Mouse (Mus musculus): ENCODE measurements around the gene Wdr24. TPM values are rescaled to one million over a fixed set of nuclear protein-coding genes. Genes with fewer than 3 reads are reported as not detected.

Wdr24 gene
- total and polyA plus RNA-seq, 2 experiments from 2014 or later = 10.5 to 13.3 TPM

DNA sequence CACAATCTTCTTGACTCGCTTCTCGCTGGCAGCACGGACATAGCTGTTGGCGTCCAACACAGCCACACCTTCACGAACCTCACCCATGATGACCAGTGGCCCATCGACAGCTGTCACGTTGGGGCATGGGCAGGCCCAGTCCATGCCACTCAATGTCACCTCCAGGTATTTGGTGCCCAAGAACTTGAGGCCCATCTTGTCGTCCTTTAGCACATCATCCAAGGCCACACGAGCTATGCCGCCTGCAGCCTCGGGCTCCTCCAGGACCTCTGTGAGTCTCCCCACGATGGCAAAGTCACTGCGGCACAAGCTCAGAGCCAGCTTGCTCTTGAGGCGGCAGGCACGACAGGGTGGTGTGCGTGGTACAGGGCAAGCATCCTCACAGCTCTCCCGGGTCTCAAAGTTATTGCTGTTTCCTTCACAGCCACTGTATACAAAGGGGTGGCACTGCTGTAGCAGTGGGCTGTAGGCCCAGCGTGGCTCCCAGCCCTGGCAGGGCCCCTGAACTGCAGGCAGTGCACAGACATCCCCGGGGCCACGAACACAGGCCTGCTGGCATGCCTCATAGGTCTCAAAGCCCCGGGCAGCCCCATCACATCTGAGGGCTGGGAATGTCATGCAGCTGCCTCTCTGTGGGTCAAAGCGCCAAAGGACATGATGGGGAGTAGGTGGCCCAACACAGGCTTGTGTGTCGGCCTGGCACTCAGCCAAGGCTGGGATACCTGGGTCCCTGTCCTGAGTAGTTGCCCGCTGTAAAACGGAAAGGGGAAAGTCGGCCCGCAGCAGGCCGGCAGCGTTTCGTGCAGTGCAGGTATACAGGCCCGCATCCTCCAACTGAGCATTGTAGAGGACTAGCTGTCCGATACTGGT, 54.5 kb downstream of the Wdr24 start:
- WGBS = 90% methylated on average over 32 of the region's 32 CpGs
- H3K9ac ChIP-seq (replicated peaks; ENCODE audit: low read depth, low read length) = no peak overlapping the region
- peaks cover 18% of the 10 kb centered on the region; the same call in 1 of the 2 replicates for H3K4me1 ChIP-seq (ENCODE audit: control insufficient read depth, insufficient read depth)
- ATAC-seq (ENCODE audit: insufficient read depth, low read depth) (no peak), DNase-seq (ENCODE audit: low spot score) (no peak)
- TF ChIP-seq CTCF (IDR thresholded peaks at IDR 0.05; ENCODE audit: low read depth) = no peak
- no peak overlapping the region for H3K4me2 ChIP-seq (ENCODE audit: low read depth, low read length)
- no peaks in the 10 kb centered on the region for H3K9me3 ChIP-seq (replicated peaks; ENCODE audit: control insufficient read depth, low read length)
- H3K4me3 ChIP-seq (ENCODE audit: low read depth, low read length) = no peak overlapping the region
- H3K27me3 ChIP-seq (ENCODE audit: control insufficient read depth, insufficient read depth, low read length) = no peaks in the 10 kb centered on the region
- no peak overlapping the region for H3K27ac ChIP-seq (ENCODE audit: low read depth)
- peaks cover 7% of the 10 kb centered on the region; the same call in 1 of the 2 replicates for H3K36me3 ChIP-seq (replicated peaks; ENCODE audit: control insufficient read depth, insufficient read depth, low read length)

Small RNAs within 50 kb of the gene (microRNA-seq; reads per million reads assigned to microRNA genes)
- gene Mir3082 = 0.89 reads per million
- gene Mir6966 = 0.71 reads per million

Other genes starting within 250 kb of the Wdr24 start
- gene Lmf1, start 244.5 kb upstream of the Wdr24 start, total RNA-seq (2014; rRNA removed; ENCODE audit: low replicate concordance) = 44.9 and 52.8 TPM in 2 replicates
- gene Lmf1, start 244.5 kb upstream of the Wdr24 start, polyA plus RNA-seq (2015; fragmentation: Nextera tagmentation; extraction: Ambion mirVana) = 30.6 and 34.3 TPM in 2 replicates
- gene Gng13, start 106.5 kb upstream of the Wdr24 start, total RNA-seq (2014; rRNA removed; ENCODE audit: low replicate concordance) = not detected in 2 replicates
- 3.2 and 6.6 TPM in 2 replicates for gene Gng13, start 106.5 kb upstream of the Wdr24 start, polyA plus RNA-seq (2015; fragmentation: Nextera tagmentation; extraction: Ambion mirVana)
- gene Chtf18, start 96.2 kb upstream of the Wdr24 start, total RNA-seq (2014; rRNA removed; ENCODE audit: low replicate concordance) = 9.1 and 10.8 TPM in 2 replicates
- gene Chtf18, start 96.2 kb upstream of the Wdr24 start, polyA plus RNA-seq (2015; fragmentation: Nextera tagmentation; extraction: Ambion mirVana) = 3.9 and 4.1 TPM in 2 replicates
- gene Rpusd1, start 96.0 kb upstream of the Wdr24 start, total RNA-seq (2014; rRNA removed; ENCODE audit: low replicate concordance) = 3.2 and 4.9 TPM in 2 replicates
- gene Rpusd1, start 96.0 kb upstream of the Wdr24 start, polyA plus RNA-seq (2015; fragmentation: Nextera tagmentation; extraction: Ambion mirVana) = 9.3 and 9.5 TPM in 2 replicates
- gene Mslnl, start 87.6 kb upstream of the Wdr24 start, total RNA-seq (2014; rRNA removed; ENCODE audit: low replicate concordance) = not detected in 2 replicates
- gene Mslnl, start 87.6 kb upstream of the Wdr24 start, polyA plus RNA-seq (2015; fragmentation: Nextera tagmentation; extraction: Ambion mirVana) = not detected in 2 replicates
- gene Msln, start 69.2 kb upstream of the Wdr24 start, total RNA-seq (2014; rRNA removed; ENCODE audit: low replicate concordance) = 45.4 and 83.3 TPM in 2 replicates
- 58.5 and 60.3 TPM in 2 replicates for gene Msln, start 69.2 kb upstream of the Wdr24 start, polyA plus RNA-seq (2015; fragmentation: Nextera tagmentation; extraction: Ambion mirVana)
- gene Narfl, start 49.9 kb upstream of the Wdr24 start, total RNA-seq (2014; rRNA removed; ENCODE audit: low replicate concordance) = 36.8 and 86.7 TPM in 2 replicates
- 45.1 and 47.7 TPM in 2 replicates for gene Narfl, start 49.9 kb upstream of the Wdr24 start, polyA plus RNA-seq (2015; fragmentation: Nextera tagmentation; extraction: Ambion mirVana)
- gene Haghl, start 38.0 kb upstream of the Wdr24 start, total RNA-seq (2014; rRNA removed; ENCODE audit: low replicate concordance) = 50.3 and 59.4 TPM in 2 replicates
- 46.1 and 47.7 TPM in 2 replicates for gene Haghl, start 38.0 kb upstream of the Wdr24 start, polyA plus RNA-seq (2015; fragmentation: Nextera tagmentation; extraction: Ambion mirVana)
- gene Ccdc78, start 37.0 kb upstream of the Wdr24 start, total RNA-seq (2014; rRNA removed; ENCODE audit: low replicate concordance) = not detected in 2 replicates
- 0.12 and 0.55 TPM in 2 replicates for gene Ccdc78, start 37.0 kb upstream of the Wdr24 start, polyA plus RNA-seq (2015; fragmentation: Nextera tagmentation; extraction: Ambion mirVana)
- gene Fam173a, start 30.7 kb upstream of the Wdr24 start, total RNA-seq (2014; rRNA removed; ENCODE audit: low replicate concordance) = 32.0 and 32.5 TPM in 2 replicates
- 55.6 and 63.1 TPM in 2 replicates for gene Fam173a, start 30.7 kb upstream of the Wdr24 start, polyA plus RNA-seq (2015; fragmentation: Nextera tagmentation; extraction: Ambion mirVana)
- gene AC134908.4, start 28.0 kb upstream of the Wdr24 start, total RNA-seq (2014; rRNA removed; ENCODE audit: low replicate concordance) = not detected in 2 replicates
- 0.66 TPM in 1 of 2 replicates, not detected in the other for gene AC134908.4, start 28.0 kb upstream of the Wdr24 start, polyA plus RNA-seq (2015; fragmentation: Nextera tagmentation; extraction: Ambion mirVana)
- 38.5 and 75.3 TPM in 2 replicates for gene Metrn, start 26.5 kb upstream of the Wdr24 start, total RNA-seq (2014; rRNA removed; ENCODE audit: low replicate concordance)
- gene Metrn, start 26.5 kb upstream of the Wdr24 start, polyA plus RNA-seq (2015; fragmentation: Nextera tagmentation; extraction: Ambion mirVana) = 18.2 and 21.0 TPM in 2 replicates
- 2.1 TPM in 1 of 2 replicates, not detected in the other for gene Fbxl16, start 14.5 kb upstream of the Wdr24 start, total RNA-seq (2014; rRNA removed; ENCODE audit: low replicate concordance)
- 0.25 and 0.48 TPM in 2 replicates for gene Fbxl16, start 14.5 kb upstream of the Wdr24 start, polyA plus RNA-seq (2015; fragmentation: Nextera tagmentation; extraction: Ambion mirVana)
- gene Jmjd8, start 5.2 kb downstream of the Wdr24 start, total RNA-seq (2014; rRNA removed; ENCODE audit: low replicate concordance) = 32.2 and 34.6 TPM in 2 replicates
- 26.1 and 26.2 TPM in 2 replicates for gene Jmjd8, start 5.2 kb downstream of the Wdr24 start, polyA plus RNA-seq (2015; fragmentation: Nextera tagmentation; extraction: Ambion mirVana)
- 115 and 154 TPM in 2 replicates for gene Stub1, start 9.8 kb downstream of the Wdr24 start, total RNA-seq (2014; rRNA removed; ENCODE audit: low replicate concordance)
- gene Stub1, start 9.8 kb downstream of the Wdr24 start, polyA plus RNA-seq (2015; fragmentation: Nextera tagmentation; extraction: Ambion mirVana) = 212 and 219 TPM in 2 replicates
- 1.7 and 2.3 TPM in 2 replicates for gene Rhbdl1, start 13.7 kb downstream of the Wdr24 start, total RNA-seq (2014; rRNA removed; ENCODE audit: low replicate concordance)
- 1.7 and 2.2 TPM in 2 replicates for gene Rhbdl1, start 13.7 kb downstream of the Wdr24 start, polyA plus RNA-seq (2015; fragmentation: Nextera tagmentation; extraction: Ambion mirVana)
- gene Gm20683, start 18.1 kb downstream of the Wdr24 start, total RNA-seq (2014; rRNA removed; ENCODE audit: low replicate concordance) = 3.8 TPM in 1 of 2 replicates, not detected in the other
- gene Gm20683, start 18.1 kb downstream of the Wdr24 start, polyA plus RNA-seq (2015; fragmentation: Nextera tagmentation; extraction: Ambion mirVana) = 1.5 and 1.8 TPM in 2 replicates
- 88.2 and 116 TPM in 2 replicates for gene Rhot2, start 21.2 kb downstream of the Wdr24 start, total RNA-seq (2014; rRNA removed; ENCODE audit: low replicate concordance)
- gene Rhot2, start 21.2 kb downstream of the Wdr24 start, polyA plus RNA-seq (2015; fragmentation: Nextera tagmentation; extraction: Ambion mirVana) = 27.1 and 27.5 TPM in 2 replicates
- 19.3 and 36.7 TPM in 2 replicates for gene Wdr90, start 37.9 kb downstream of the Wdr24 start, total RNA-seq (2014; rRNA removed; ENCODE audit: low replicate concordance)
- gene Wdr90, start 37.9 kb downstream of the Wdr24 start, polyA plus RNA-seq (2015; fragmentation: Nextera tagmentation; extraction: Ambion mirVana) = 3.1 and 4.2 TPM in 2 replicates
- 202 and 225 TPM in 2 replicates for gene Mcrip2, start 45.1 kb downstream of the Wdr24 start, total RNA-seq (2014; rRNA removed; ENCODE audit: low replicate concordance)
- gene Mcrip2, start 45.1 kb downstream of the Wdr24 start, polyA plus RNA-seq (2015; fragmentation: Nextera tagmentation; extraction: Ambion mirVana) = 346 and 357 TPM in 2 replicates
- 23.1 and 28.1 TPM in 2 replicates for gene Mettl26, start 51.4 kb downstream of the Wdr24 start, total RNA-seq (2014; rRNA removed; ENCODE audit: low replicate concordance)
- 27.8 and 28.0 TPM in 2 replicates for gene Mettl26, start 51.4 kb downstream of the Wdr24 start, polyA plus RNA-seq (2015; fragmentation: Nextera tagmentation; extraction: Ambion mirVana)
- not detected in 2 replicates for gene Wfikkn1, start 57.2 kb downstream of the Wdr24 start, total RNA-seq (2014; rRNA removed; ENCODE audit: low replicate concordance)
- gene Wfikkn1, start 57.2 kb downstream of the Wdr24 start, polyA plus RNA-seq (2015; fragmentation: Nextera tagmentation; extraction: Ambion mirVana) = 0.07 and 0.11 TPM in 2 replicates
- gene Rab40c, start 96.1 kb downstream of the Wdr24 start, total RNA-seq (2014; rRNA removed; ENCODE audit: low replicate concordance) = 11.4 and 22.5 TPM in 2 replicates
- gene Rab40c, start 96.1 kb downstream of the Wdr24 start, polyA plus RNA-seq (2015; fragmentation: Nextera tagmentation; extraction: Ambion mirVana) = 10.3 and 10.4 TPM in 2 replicates
- gene Pigq, start 121.3 kb downstream of the Wdr24 start, total RNA-seq (2014; rRNA removed; ENCODE audit: low replicate concordance) = 67.9 and 88.0 TPM in 2 replicates
- 46.4 and 47.2 TPM in 2 replicates for gene Pigq, start 121.3 kb downstream of the Wdr24 start, polyA plus RNA-seq (2015; fragmentation: Nextera tagmentation; extraction: Ambion mirVana)
- gene Nhlrc4, start 121.3 kb downstream of the Wdr24 start, total RNA-seq (2014; rRNA removed; ENCODE audit: low replicate concordance) = not detected in 2 replicates
- gene Nhlrc4, start 121.3 kb downstream of the Wdr24 start, polyA plus RNA-seq (2015; fragmentation: Nextera tagmentation; extraction: Ambion mirVana) = 0.19 TPM in 1 of 2 replicates, not detected in the other
- not detected in 2 replicates for gene A930017K11Rik, start 128.9 kb downstream of the Wdr24 start, total RNA-seq (2014; rRNA removed; ENCODE audit: low replicate concordance)
- gene A930017K11Rik, start 128.9 kb downstream of the Wdr24 start, polyA plus RNA-seq (2015; fragmentation: Nextera tagmentation; extraction: Ambion mirVana) = not detected in 2 replicates
- 6.0 and 8.7 TPM in 2 replicates for gene Capn15, start 162.2 kb downstream of the Wdr24 start, total RNA-seq (2014; rRNA removed; ENCODE audit: low replicate concordance)
- gene Capn15, start 162.2 kb downstream of the Wdr24 start, polyA plus RNA-seq (2015; fragmentation: Nextera tagmentation; extraction: Ambion mirVana) = 7.0 and 7.4 TPM in 2 replicates
- gene Rab11fip3, start 245.9 kb downstream of the Wdr24 start, total RNA-seq (2014; rRNA removed; ENCODE audit: low replicate concordance) = 7.9 and 12.4 TPM in 2 replicates
- gene Rab11fip3, start 245.9 kb downstream of the Wdr24 start, polyA plus RNA-seq (2015; fragmentation: Nextera tagmentation; extraction: Ambion mirVana) = 6.1 and 8.7 TPM in 2 replicates